Mouse (Mus musculus) C2C12 (cell line): ENCODE data around the gene Anapc7.

Experiments used
- CTCF ChIP-seq: IDR thresholded peaks from one replicate; pipeline ENCODE4 v1.5.1; 2011; ENCODE audit not compliant: control insufficient read depth, insufficient read depth, insufficient read length
- MAX ChIP-seq: IDR thresholded peaks from one replicate; pipeline ENCODE4 v1.6.1; 2011; ENCODE audit warnings: mild to moderate bottlenecking, control low read depth

DNA sequence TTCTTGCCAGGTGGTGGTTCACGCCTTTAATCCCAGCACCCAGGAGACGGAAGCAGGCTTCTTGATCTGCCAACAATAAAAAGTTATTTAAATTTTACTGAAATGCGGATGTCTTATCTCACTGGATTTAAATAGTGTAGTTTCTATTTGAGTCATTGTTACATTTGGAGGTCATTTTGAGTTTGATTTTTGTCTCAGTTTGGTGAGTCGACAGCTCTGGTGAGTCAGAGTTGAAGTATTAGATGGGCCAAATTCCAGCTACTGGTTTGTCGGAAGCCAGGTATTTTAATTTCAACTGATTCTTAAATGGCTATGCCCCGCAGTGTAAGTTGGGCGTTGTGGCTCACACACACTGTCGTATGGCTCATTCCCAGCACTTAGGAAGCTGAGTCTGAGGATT, 9.7 kb downstream of the Anapc7 start:
- TF ChIP-seq CTCF (no peak), MAX (no peak)
